Comparison of ENCODE assay signal across 29 mouse cellular contexts in the genomic region with DNA sequence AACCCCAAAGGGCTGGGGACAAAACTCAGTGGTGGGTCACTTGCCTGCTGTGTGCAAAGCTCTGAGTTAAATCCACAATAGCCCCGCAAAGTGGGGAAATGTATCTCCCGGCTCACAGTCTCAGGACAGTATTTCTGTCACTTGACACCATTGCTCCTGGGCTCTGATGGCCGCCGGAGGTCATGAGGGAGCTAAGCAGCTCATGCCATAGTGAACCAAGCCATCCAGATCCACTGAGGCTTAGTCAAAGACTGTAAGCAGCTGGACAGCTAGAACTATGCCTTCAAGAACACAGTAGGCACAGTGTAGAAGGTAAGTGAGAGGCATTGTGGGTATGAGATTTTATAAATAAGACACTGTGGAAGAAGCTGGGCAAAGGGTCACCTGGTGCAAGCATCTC. TPM values are rescaled to one million over a fixed set of nuclear protein-coding genes. Genes with fewer than 3 reads are reported as not detected.
A peak's percentile ranks its signal among the peaks of the same experiment; 100 is the strongest.
DNase-seq lines count a peak whose midpoint lies in the region; ATAC-seq lines count a peak whose summit lies in the region.
"Had no signal": no experiment of that assay in that cellular context is flagged by ENCODE, and none has a peak within 500 bp of the region (broad histone marks: within the 10 kb centered on the region; RNA-seq: fewer than 3 reads in every experiment).

No protein-coding gene starts in this region.

- H3K36me3 ChIP-seq in heart, embryonic 12.5 days: peaks cover 24% of the 10 kb centered on the region
- peaks cover 14% of the 10 kb centered on the region; the same call in 1 of the 2 replicates for H3K36me3 ChIP-seq in kidney, embryonic 14.5 days (ENCODE audit: control insufficient read depth, insufficient read depth, low read length)
- H3K36me3 ChIP-seq in limb, embryonic 11.5 days (ENCODE audit: control insufficient read depth, insufficient read depth, low read length): peaks cover 4% of the 10 kb centered on the region; the same call in 1 of the 2 replicates
- peaks cover 78% of the 10 kb centered on the region for H3K36me3 ChIP-seq in limb, embryonic 10.5 days
- H3K36me3 ChIP-seq in limb, embryonic 15.5 days: peaks cover 43% of the 10 kb centered on the region

- H3K9ac ChIP-seq in heart, embryonic 12.5 days: no peak overlapping the region
- H3K9ac ChIP-seq in kidney, embryonic 14.5 days (ENCODE audit: low read depth, low read length): no peak overlapping the region
- no peak overlapping the region for H3K9ac ChIP-seq in limb, embryonic 11.5 days (ENCODE audit: low read length)
- no peak overlapping the region for H3K9ac ChIP-seq in limb, embryonic 15.5 days
- H3K9ac ChIP-seq: forebrain, embryonic 13.5 days; heart, embryonic 15.5 days; hindbrain, embryonic 13.5 days had no signal

- no peak for ATAC-seq in heart, embryonic 12.5 days (ENCODE audit: insufficient number of reproducible peaks, low FRiP score)
- peak; percentile 76; the same call in 1 of the 2 replicates for ATAC-seq in kidney, embryonic 14.5 days (ENCODE audit: low FRiP score, low TSS enrichment)
- ATAC-seq in limb, embryonic 11.5 days (ENCODE audit: insufficient number of reproducible peaks, low FRiP score, low TSS enrichment, low read depth): 0 out of 2 replicates have a peak, but pooled peaks have one; percentile 21
- no peak for ATAC-seq in limb, embryonic 15.5 days (ENCODE audit: insufficient number of reproducible peaks, low FRiP score, low TSS enrichment, low read depth)
- ATAC-seq: forebrain, embryonic 13.5 days; forebrain, embryonic 16.5 days; hindbrain, embryonic 16.5 days had no signal

- 0 out of 2 replicates have a peak, but pooled peaks cover 8% of the 10 kb centered on the region for H3K4me1 ChIP-seq in heart, embryonic 12.5 days (replicated peaks)
- H3K4me1 ChIP-seq in kidney, embryonic 14.5 days (ENCODE audit: control insufficient read depth, insufficient read depth, low read length): no peaks in the 10 kb centered on the region
- H3K4me1 ChIP-seq in limb, embryonic 11.5 days (ENCODE audit: control insufficient read depth, insufficient read depth, low read length): peaks cover 3% of the 10 kb centered on the region; the same call in 1 of the 2 replicates
- peaks cover 24% of the 10 kb centered on the region for H3K4me1 ChIP-seq in limb, embryonic 10.5 days
- H3K4me1 ChIP-seq in limb, embryonic 15.5 days: peaks cover 21% of the 10 kb centered on the region
- H3K4me1 ChIP-seq: heart, embryonic 15.5 days had no signal

- no peak overlapping the region for H3K4me2 ChIP-seq in heart, embryonic 12.5 days
- no peak overlapping the region for H3K4me2 ChIP-seq in kidney, embryonic 14.5 days (replicated peaks; ENCODE audit: low read depth, low read length)
- H3K4me2 ChIP-seq in limb, embryonic 11.5 days (ENCODE audit: low read depth, severe bottlenecking): no peak overlapping the region
- no peak overlapping the region for H3K4me2 ChIP-seq in limb, embryonic 15.5 days
- H3K4me2 ChIP-seq: forebrain, embryonic 13.5 days; heart, embryonic 11.5 days; heart, embryonic 15.5 days; hindbrain, embryonic 13.5 days had no signal

- peak; percentile 68 for DNase-seq in heart, adult 11 months
- no peak for DNase-seq in kidney, postnatal 25 days
- no peak for DNase-seq in limb, embryonic 11.5 days (ENCODE audit: low spot score)
- no peak for DNase-seq in limb, embryonic 10.5 days (ENCODE audit: low spot score)
- no peak for DNase-seq in urinary bladder, postnatal 14 days (ENCODE audit: low spot score)
- DNase-seq: adrenal gland, postnatal 10 days; cerebellum, adult 11 months; cerebellum, adult 8-10 months; cerebellum, postnatal 10 days; cerebellum, postnatal 36 days; gastrocnemius, postnatal 10 days; gastrocnemius, postnatal 36 days; heart, postnatal 10 days; heart, postnatal 36 days had no signal

- H3K9me3 ChIP-seq in heart, embryonic 12.5 days (replicated peaks): no peaks in the 10 kb centered on the region
- H3K9me3 ChIP-seq in kidney, embryonic 14.5 days (ENCODE audit: control insufficient read depth, low read length): no peaks in the 10 kb centered on the region
- no peaks in the 10 kb centered on the region for H3K9me3 ChIP-seq in limb, embryonic 11.5 days (ENCODE audit: control insufficient read depth, low read length)
- H3K9me3 ChIP-seq in limb, embryonic 10.5 days (replicated peaks): no peaks in the 10 kb centered on the region
- H3K9me3 ChIP-seq in limb, embryonic 15.5 days: no peaks in the 10 kb centered on the region
- H3K9me3 ChIP-seq: forebrain, embryonic 10.5 days; forebrain, embryonic 13.5 days; heart, embryonic 15.5 days; hindbrain, embryonic 10.5 days; hindbrain, embryonic 13.5 days had no signal

- no peak overlapping the region for H3K27ac ChIP-seq in heart, embryonic 12.5 days (ENCODE audit: poor library complexity, severe bottlenecking)
- no peak overlapping the region for H3K27ac ChIP-seq in kidney, embryonic 14.5 days (ENCODE audit: low read depth, low read length)
- H3K27ac ChIP-seq in limb, embryonic 11.5 days (replicated peaks; ENCODE audit: low read depth, low read length): no peak overlapping the region
- H3K27ac ChIP-seq in limb, embryonic 10.5 days: no peak overlapping the region
- H3K27ac ChIP-seq in limb, embryonic 15.5 days: 0 out of 2 replicates have a peak overlapping the region, but pooled peaks have one; percentile 24
- H3K27ac ChIP-seq: forebrain, embryonic 10.5 days; forebrain, embryonic 13.5 days; heart, embryonic 15.5 days; hindbrain, embryonic 10.5 days; hindbrain, embryonic 13.5 days had no signal

- H3K27me3 ChIP-seq in heart, embryonic 12.5 days (replicated peaks): no peaks in the 10 kb centered on the region
- H3K27me3 ChIP-seq in kidney, embryonic 14.5 days (ENCODE audit: control insufficient read depth, insufficient read depth, low read length): no peaks in the 10 kb centered on the region
- no peaks in the 10 kb centered on the region for H3K27me3 ChIP-seq in limb, embryonic 11.5 days (ENCODE audit: control insufficient read depth, insufficient read depth, low read length)
- no peaks in the 10 kb centered on the region for H3K27me3 ChIP-seq in limb, embryonic 10.5 days (ENCODE audit: low read depth, poor library complexity, severe bottlenecking)
- H3K27me3 ChIP-seq in limb, embryonic 15.5 days: no peaks in the 10 kb centered on the region
- H3K27me3 ChIP-seq: forebrain, embryonic 13.5 days; heart, embryonic 15.5 days; hindbrain, embryonic 13.5 days had no signal

- no peak overlapping the region for H3K4me3 ChIP-seq in heart, embryonic 12.5 days
- H3K4me3 ChIP-seq in kidney, embryonic 14.5 days (ENCODE audit: low read length): no peak overlapping the region
- no peak overlapping the region for H3K4me3 ChIP-seq in limb, embryonic 11.5 days (ENCODE audit: low read depth, low read length)
- no peak overlapping the region for H3K4me3 ChIP-seq in limb, embryonic 10.5 days
- no peak overlapping the region for H3K4me3 ChIP-seq in limb, embryonic 15.5 days
- H3K4me3 ChIP-seq: forebrain, embryonic 10.5 days; forebrain, embryonic 13.5 days; heart, embryonic 15.5 days; hindbrain, embryonic 10.5 days; hindbrain, embryonic 13.5 days had no signal

- 57% methylated on average over 4 of the region's 4 CpGs for WGBS in heart, embryonic 12.5 days
- WGBS in kidney, embryonic 14.5 days: 13% methylated on average over 4 of the region's 4 CpGs
- whole genome bisulfite sequencing in limb, embryonic 11.5 days: 40% methylated on average over 4 of the region's 4 CpGs
- 46% methylated on average over 4 of the region's 4 CpGs for WGBS in limb, embryonic 10.5 days
- WGBS in limb, embryonic 15.5 days: 46% methylated on average over 4 of the region's 4 CpGs

RNA-seq across cellular contexts. Expression of a gene that starts 23.1 kb away (rescaled TPM):
- not detected in 2 replicates for polyA plus RNA-seq in heart, embryonic 12.5 days (2016; fragmentation: Nextera tagmentation; extraction: Ambion mirVana)
- polyA plus RNA-seq in kidney, embryonic 14.5 days (2014; fragmentation: Nextera tagmentation; extraction: Ambion mirVana): not detected in 2 replicates
- polyA plus RNA-seq in limb, embryonic 11.5 days (2014; fragmentation: Nextera tagmentation; extraction: Ambion mirVana): not detected in 2 replicates
- not detected in 2 replicates for polyA plus RNA-seq in limb, embryonic 10.5 days (2016; fragmentation: Nextera tagmentation; extraction: Ambion mirVana)
- polyA plus RNA-seq in limb, embryonic 15.5 days (2015; fragmentation: Nextera tagmentation; extraction: Ambion mirVana): not detected in 2 replicates
- polyA plus RNA-seq: CD4-positive, CD25-positive, alpha-beta regulatory T cell, adult 4 months; cortical plate, adult 2 months; embryonic facial prominence, embryonic 11.5 days; embryonic facial prominence, embryonic 14.5 days; forebrain, embryonic 10.5 days; forebrain, embryonic 13.5 days; forebrain, embryonic 16.5 days; heart, embryonic 11.5 days; heart, embryonic 15.5 days; hindbrain, embryonic 10.5 days; hindbrain, embryonic 13.5 days; hindbrain, embryonic 16.5 days had no signal

Comparison
In these comparisons a context has a peak if more than half of its experiments do, and no peak if none do; other contexts are left out.
1. ATAC-seq: peak in kidney, embryonic 14.5 days (single experiment) and limb, embryonic 11.5 days (single experiment); none in heart, embryonic 12.5 days (single experiment) and limb, embryonic 15.5 days (single experiment).